Mouse (Mus musculus): ENCODE results near the gene Ranbp3l.

Gene Ranbp3l

GRCm38 (mm10) chr15:9070912-9071555 lies 103.3 kb downstream of the Ranbp3l start, which contains the start of gene Nadk2:
Nadk2 (plus strand) TSS chr15:9071260.
- peak; percentile 97 for DNase-seq (ENCODE audit: low read depth, low spot score)

DNA sequence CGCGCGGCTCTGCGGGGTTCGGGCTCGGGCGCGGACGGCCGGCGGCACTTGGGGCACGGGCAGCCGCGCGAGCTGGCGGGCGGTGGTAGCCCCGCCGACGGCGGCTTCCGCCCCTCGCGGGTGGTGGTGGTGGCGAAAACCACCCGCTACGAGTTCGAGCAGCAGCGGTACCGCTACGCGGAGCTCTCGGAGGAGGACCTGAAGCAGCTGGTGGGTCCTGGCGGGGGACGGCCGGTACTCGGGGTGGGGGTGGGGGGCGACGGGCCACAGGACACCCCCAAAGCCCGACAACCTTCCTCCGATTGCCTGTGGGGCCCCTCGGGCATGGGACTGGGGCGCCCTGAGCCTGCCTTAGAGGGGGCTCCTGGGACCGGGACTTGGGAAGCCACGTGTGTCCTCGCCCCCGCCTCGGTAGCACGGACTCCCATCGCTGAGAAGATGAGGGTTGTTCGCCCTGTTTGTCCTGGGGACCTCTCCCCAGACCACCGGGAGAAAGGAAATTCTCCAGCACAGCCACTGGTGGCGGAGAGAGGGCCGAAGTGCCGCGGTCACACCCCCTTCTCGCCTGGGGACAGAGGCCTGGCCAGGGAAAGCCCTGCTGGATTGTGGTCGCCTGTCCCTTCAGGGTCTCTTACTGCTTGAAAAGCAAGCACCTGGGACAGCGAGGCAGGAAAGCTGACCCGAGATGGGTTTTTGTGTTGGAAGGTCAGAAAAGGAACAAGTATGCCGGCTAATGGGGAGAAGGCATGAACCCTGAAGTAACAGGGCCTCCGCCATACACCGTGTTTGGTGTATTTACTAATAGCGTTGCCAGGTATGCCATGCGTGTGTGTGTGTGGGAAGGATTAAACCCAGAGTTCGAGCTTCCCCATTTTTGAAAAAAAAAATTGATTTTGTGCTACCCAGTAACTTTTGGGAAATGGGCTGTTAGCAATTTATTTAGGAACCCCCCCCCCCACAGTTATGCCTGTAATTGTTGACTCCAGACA lies 104.1 kb downstream of the Ranbp3l start:
- peak; percentile 35 for DNase-seq (ENCODE audit: low read depth, low spot score)

DNA sequence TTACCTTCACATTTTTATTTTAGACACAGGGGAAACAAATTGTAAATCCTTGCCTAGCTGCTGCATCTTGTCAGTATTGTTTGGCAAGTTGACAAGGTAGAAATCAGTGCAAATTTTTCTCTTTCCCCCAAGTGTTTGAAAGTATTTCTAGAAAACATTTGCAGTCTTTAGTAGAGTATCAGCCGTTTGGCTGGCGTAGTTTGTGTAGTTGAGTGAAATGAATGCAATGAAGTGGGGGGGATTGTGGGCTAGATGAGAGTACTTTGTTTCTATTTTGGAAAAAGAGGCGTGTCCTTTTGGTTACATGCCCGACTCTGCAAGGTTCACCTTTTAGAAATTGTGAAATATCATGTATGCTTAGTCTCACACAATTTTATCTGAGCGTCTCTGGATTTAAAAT lies 104.9 kb downstream of the Ranbp3l start:
- no peak for DNase-seq (ENCODE audit: low read depth, low spot score)

- DNase-seq (ENCODE audit: low read depth, low spot score) = no peak
Measured at GRCm38 (mm10) chr15:9073067-9073608, 105.4 kb downstream of the Ranbp3l start.

GRCm38 (mm10) chr15:9073684-9074083 lies 105.9 kb downstream of the Ranbp3l start:
- DNase-seq (ENCODE audit: low read depth, low spot score) = no peak

- DNase-seq (ENCODE audit: low read depth, low spot score) = no peak
Measured at GRCm38 (mm10) chr15:9074139-9074538, 106.4 kb downstream of the Ranbp3l start.

GRCm38 (mm10) chr15:9074671-9075070 lies 106.9 kb downstream of the Ranbp3l start:
- DNase-seq (ENCODE audit: low read depth, low spot score) = no peak

GRCm38 (mm10) chr15:9075608-9076200 lies 108.0 kb downstream of the Ranbp3l start:
- DNase-seq (ENCODE audit: low read depth, low spot score) = no peak

- DNase-seq (ENCODE audit: low read depth, low spot score) = no peak
Measured at GRCm38 (mm10) chr15:9078481-9079300, 110.9 kb downstream of the Ranbp3l start.

- no peak for DNase-seq (ENCODE audit: low read depth, low spot score)
Measured at GRCm38 (mm10) chr15:9079626-9080025, 111.9 kb downstream of the Ranbp3l start.

DNA sequence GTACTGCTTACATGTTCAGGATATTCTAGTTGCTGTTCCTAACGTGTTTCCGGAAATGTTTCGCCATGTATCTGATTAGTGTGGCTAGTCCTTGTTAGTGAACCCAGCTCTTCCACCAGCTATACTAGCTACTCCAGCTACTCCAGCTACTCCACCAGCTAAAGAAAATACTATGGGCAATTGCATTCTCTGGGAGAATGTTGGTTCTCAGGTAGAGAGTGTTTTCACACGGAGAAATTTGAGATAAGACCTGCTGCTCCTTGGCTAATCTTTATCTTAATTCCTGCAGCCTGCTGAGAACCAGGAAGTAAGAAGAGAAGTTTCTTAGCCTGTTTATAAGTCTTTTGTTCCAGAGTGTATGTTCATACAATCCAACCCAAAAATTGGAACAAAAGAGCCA lies 112.5 kb downstream of the Ranbp3l start:
- DNase-seq (ENCODE audit: low read depth, low spot score) = no peak

DNA sequence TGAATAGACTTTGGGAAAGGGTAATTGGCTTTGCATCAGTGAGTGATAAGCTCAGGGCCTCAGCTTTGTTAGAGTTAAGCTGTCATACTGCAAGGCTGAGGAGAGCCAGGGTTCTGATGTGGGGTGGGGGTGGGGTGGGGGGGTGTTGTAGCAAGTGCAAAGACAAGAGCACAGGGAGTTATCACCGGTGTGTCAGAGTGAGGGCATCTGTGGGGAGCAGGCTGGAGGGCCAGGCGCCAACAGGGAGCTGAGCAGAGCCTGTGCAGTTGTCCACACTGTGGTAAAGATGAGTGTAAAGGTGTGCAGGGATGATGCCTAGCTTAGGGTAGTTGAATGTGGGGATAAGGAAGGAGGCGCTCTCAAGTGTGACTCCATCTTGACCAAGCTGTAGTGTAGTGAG lies 113.5 kb downstream of the Ranbp3l start:
- no peak for DNase-seq (ENCODE audit: low read depth, low spot score)

DNA sequence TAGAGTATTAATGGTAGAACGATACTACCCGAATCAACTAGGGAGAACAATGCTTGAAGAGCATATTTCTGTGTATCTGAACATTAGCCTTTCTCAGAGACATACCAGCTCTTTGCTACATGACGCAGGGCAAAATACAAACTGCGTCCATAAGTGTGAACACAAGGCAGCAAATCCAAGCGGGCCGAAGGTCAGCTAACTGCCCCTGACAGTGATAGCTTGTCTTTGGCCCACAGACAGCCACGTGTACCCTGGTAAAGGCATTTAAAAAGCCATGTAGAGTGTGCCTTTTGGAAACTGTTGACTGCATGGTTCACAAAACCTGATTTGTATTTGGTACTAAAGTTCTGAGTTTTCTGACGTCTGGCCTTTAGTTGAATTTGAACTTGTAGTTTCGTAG lies 115.0 kb downstream of the Ranbp3l start:
- DNase-seq (ENCODE audit: low read depth, low spot score) = no peak

GRCm38 (mm10) chr15:9086813-9087212 lies 119.1 kb downstream of the Ranbp3l start:
- DNase-seq (ENCODE audit: low read depth, low spot score) = no peak

- no peak for DNase-seq (ENCODE audit: low read depth, low spot score)
Measured at GRCm38 (mm10) chr15:9087421-9087820, 119.7 kb downstream of the Ranbp3l start.

- DNase-seq (ENCODE audit: low read depth, low spot score) = no peak
Measured at GRCm38 (mm10) chr15:9087895-9088682, 120.3 kb downstream of the Ranbp3l start.

- no peak for DNase-seq (ENCODE audit: low read depth, low spot score)
Measured at GRCm38 (mm10) chr15:9088683-9089072, 120.9 kb downstream of the Ranbp3l start.

DNA sequence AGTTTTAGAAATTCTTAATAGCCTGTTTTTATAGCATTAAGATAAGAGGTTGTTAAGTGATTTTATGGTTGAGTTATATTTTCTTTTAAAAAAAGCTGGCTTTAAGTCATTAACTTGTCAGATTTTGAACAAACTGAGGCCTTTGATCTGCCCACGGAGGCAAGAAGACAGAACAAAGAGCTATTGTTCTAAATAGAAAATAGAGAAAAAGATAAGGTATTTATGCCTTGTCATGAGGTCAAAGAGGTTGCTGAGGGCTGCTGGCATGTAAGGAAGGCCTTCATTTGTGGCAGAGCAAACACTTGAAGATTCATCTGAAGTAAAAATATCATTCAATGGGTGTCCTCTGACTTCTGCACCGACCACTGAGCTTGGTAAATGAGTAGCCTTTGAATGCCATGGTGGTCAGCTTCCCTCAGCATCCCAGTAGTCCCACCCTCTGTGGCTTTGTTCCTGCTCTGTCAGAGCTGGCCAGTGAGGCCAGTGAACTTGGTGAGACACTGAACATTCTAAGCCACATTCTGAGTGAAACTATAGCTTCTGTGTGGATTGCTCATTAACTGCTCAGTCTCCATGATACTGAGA lies 121.5 kb downstream of the Ranbp3l start:
- no peak for DNase-seq (ENCODE audit: low read depth, low spot score)

GRCm38 (mm10) chr15:9090662-9091061 lies 122.9 kb downstream of the Ranbp3l start:
- no peak for DNase-seq (ENCODE audit: low read depth, low spot score)
